In the genomic region with DNA sequence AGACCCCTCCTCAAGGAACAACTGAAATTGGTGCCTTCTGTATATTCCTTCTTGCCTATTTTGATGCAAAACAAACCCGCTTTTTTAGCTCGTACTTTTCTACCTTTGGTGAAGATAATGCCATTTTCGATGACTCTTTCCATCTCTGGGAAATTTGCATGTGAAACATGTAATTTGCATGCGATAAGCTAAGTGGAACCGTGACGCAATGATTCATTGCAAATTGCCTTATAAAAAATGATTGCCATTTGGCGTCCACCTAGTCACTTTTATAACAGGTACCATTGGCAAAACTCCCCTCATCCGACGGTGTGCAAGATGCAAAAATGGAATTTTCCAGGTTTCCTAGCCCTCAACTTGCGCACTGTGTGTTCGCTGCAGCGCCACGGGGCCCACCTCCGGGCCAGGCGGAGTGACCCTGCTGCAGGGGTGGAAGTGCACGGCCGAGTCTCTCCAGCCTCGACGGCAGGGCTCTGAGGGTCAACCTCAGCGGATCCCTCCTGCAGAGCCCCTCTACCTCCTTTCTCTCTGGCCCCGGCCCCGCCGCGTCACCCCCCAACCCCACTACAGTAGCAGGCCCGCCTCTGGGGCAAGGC, we compare ENCODE assay signal across 8 mouse cellular contexts. TPM values are rescaled to one million over a fixed set of nuclear protein-coding genes. Genes with fewer than 3 reads are reported as not detected.
DNase-seq lines count a peak whose midpoint lies in the region; ATAC-seq lines count a peak whose summit lies in the region.

No protein-coding gene starts in this region.

- peak overlapping the region; percentile 63 for H3K9ac ChIP-seq in kidney, embryonic 15.5 days
- H3K9ac ChIP-seq in hindbrain, embryonic 13.5 days, result peak overlapping the region; percentile 83

- H3K27ac ChIP-seq in kidney, embryonic 15.5 days, result peak overlapping the region; percentile 89
- peak overlapping the region; percentile 91 for H3K27ac ChIP-seq in hindbrain, embryonic 13.5 days

- no peaks in the 10 kb centered on the region for H3K9me3 ChIP-seq in kidney, embryonic 15.5 days (replicated peaks)
- H3K9me3 ChIP-seq in hindbrain, embryonic 13.5 days, result no peaks in the 10 kb centered on the region

- 11% methylated on average over 20 of the region's 25 CpGs for WGBS in kidney, embryonic 15.5 days
- 22% methylated on average over 25 of the region's 25 CpGs for WGBS in hindbrain, embryonic 13.5 days

- no peak for DNase-seq in kidney, postnatal 10 days
- peak; percentile 20 for DNase-seq in MN1 (ENCODE audit: low spot score)
- DNase-seq in adrenal gland, adult 18-20 months (ENCODE audit: low spot score in 2 of 2), result no peak
- no peak for DNase-seq in testis, postnatal 14 days (ENCODE audit: low spot score)
- DNase-seq in B cell, adult 2 months, result no peak

- ATAC-seq in kidney, embryonic 15.5 days (replicated peaks; ENCODE audit: low FRiP score), result no peak; the same call in 1 of the 2 replicates
- peak; percentile 65 for ATAC-seq in hindbrain, embryonic 13.5 days (ENCODE audit: low FRiP score)
- peak; percentile 45 for ATAC-seq in megakaryocyte-erythroid progenitor cell, adult 5-6 weeks (replicated peaks; ENCODE audit: low FRiP score, low TSS enrichment, poor library complexity, severe bottlenecking)

- H3K4me3 ChIP-seq in kidney, embryonic 15.5 days (replicated peaks), result peak overlapping the region; percentile 65
- H3K4me3 ChIP-seq in hindbrain, embryonic 13.5 days, result peak overlapping the region; percentile 61

- no peaks in the 10 kb centered on the region for H3K4me1 ChIP-seq in kidney, embryonic 15.5 days
- H3K4me1 ChIP-seq in hindbrain, embryonic 13.5 days (replicated peaks), result peaks cover 3% of the 10 kb centered on the region; the same call in 1 of the 2 replicates

- H3K4me2 ChIP-seq in kidney, embryonic 15.5 days, result peak overlapping the region; percentile 60
- peak overlapping the region; percentile 54 for H3K4me2 ChIP-seq in hindbrain, embryonic 13.5 days

- no peaks in the 10 kb centered on the region for H3K36me3 ChIP-seq in kidney, embryonic 15.5 days
- no peaks in the 10 kb centered on the region for H3K36me3 ChIP-seq in hindbrain, embryonic 13.5 days

- H3K27me3 ChIP-seq in kidney, embryonic 15.5 days, result peaks cover 74% of the 10 kb centered on the region
- H3K27me3 ChIP-seq in hindbrain, embryonic 13.5 days, result peaks cover 78% of the 10 kb centered on the region

RNA-seq across cellular contexts. Expression of a gene that starts 0.4 kb away (rescaled TPM):
- 8.3 and 9.3 TPM in 2 replicates for polyA plus RNA-seq in kidney, embryonic 15.5 days (2015; fragmentation: Nextera tagmentation; extraction: Ambion mirVana)
- polyA plus RNA-seq in hindbrain, embryonic 13.5 days (2015; fragmentation: Nextera tagmentation; extraction: Ambion mirVana), result 9.7 and 10.4 TPM in 2 replicates
- total RNA-seq in megakaryocyte-erythroid progenitor cell, adult 5-6 weeks (2014; fragmentation: Nextera tagmentation), result 8.7 and 11.3 TPM in 2 replicates
- 10.1 and 12.6 TPM in 2 replicates for total RNA-seq in megakaryocyte-erythroid progenitor cell, adult 5-6 weeks (2017)
- 10 to 100 TPM; 12.0 to 15.1 TPM for total RNA-seq in adrenal gland, adult 18-20 months (2021)

RNA-seq across cellular contexts. Expression of a gene that starts 21.4 kb away (rescaled TPM):
- 74.7 and 79.2 TPM in 2 replicates for polyA plus RNA-seq in kidney, embryonic 15.5 days (2015; fragmentation: Nextera tagmentation; extraction: Ambion mirVana)
- polyA plus RNA-seq in hindbrain, embryonic 13.5 days (2015; fragmentation: Nextera tagmentation; extraction: Ambion mirVana), result 87.1 and 93.1 TPM in 2 replicates
- 188 and 191 TPM in 2 replicates for total RNA-seq in megakaryocyte-erythroid progenitor cell, adult 5-6 weeks (2014; fragmentation: Nextera tagmentation)
- 261 and 281 TPM in 2 replicates for total RNA-seq in megakaryocyte-erythroid progenitor cell, adult 5-6 weeks (2017)
- 100 to 1,000 TPM; 138 to 199 TPM for total RNA-seq in adrenal gland, adult 18-20 months (2021)
